Mouse (Mus musculus): ENCODE data around the gene Mcm8.
A peak's percentile ranks its signal among the peaks of the same experiment; 100 is the strongest.

Mcm8 gene

GRCm38 (mm10) chr2:132873657-132874326 is 57.9 kb downstream of the Mcm8 start:
- DNase-seq (ENCODE audit: low spot score in 2 of 2), result no peak

GRCm38 (mm10) chr2:132876991-132877390 is 61.0 kb downstream of the Mcm8 start:
- no peak for DNase-seq (ENCODE audit: low spot score in 2 of 2)

- peak in 1 of 2 experiments; percentile 24 for DNase-seq (ENCODE audit: low spot score in 2 of 2)
These were observed 63.5 kb downstream of the Mcm8 start for GRCm38 (mm10) chr2:132879261-132880044.

- no peak for DNase-seq (ENCODE audit: low spot score in 2 of 2)
These were observed 65.1 kb downstream of the Mcm8 start, which contains the start of gene Lrrn4 for GRCm38 (mm10) chr2:132880844-132881645. Gene Lrrn4 (minus strand): TSS chr2:132880891.

- no peak for DNase-seq (ENCODE audit: low spot score in 2 of 2)
These were observed 68.5 kb downstream of the Mcm8 start for GRCm38 (mm10) chr2:132884303-132884967.

GRCm38 (mm10) chr2:132885312-132885711 is 69.4 kb downstream of the Mcm8 start:
- DNase-seq (ENCODE audit: low spot score in 2 of 2), result no peak
